Mouse (Mus musculus): ENCODE results near the gene App. TPM values are rescaled to one million over a fixed set of nuclear protein-coding genes. Genes with fewer than 3 reads are reported as not detected.

App gene
- polyA plus RNA-seq, 1 experiment = 107 TPM

DNA sequence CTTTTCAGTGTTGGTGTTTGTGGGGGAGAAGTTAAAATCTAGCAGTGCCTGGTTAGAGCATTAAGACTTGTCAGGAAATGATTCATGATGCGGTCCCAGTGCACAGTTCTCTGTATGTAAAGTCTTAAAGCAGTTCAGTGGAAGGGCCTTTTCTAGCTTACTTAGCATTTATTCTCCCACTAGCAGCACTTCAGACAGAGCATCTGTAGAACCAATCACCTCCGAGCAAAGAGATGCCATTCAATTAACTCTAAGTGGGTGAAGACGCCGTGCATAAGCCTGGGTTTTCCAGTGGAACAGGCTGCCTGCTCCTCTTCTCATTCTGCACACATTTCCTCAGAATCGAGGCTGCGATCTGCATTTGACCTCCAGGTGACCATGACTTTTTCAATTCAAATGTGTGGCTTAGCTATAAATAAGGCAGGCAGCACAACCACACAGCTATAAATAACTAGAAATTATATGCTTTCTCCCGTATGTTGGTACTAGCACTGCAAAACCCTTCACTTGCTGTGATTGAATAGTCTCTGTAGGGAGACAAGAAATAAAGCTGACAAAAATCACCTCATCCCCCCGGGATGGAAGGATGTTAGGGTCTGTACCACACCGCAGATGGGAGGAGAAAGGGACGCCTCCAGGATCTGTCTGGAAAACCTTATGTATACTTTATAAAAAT is 135.5 kb downstream of the App start:
- H3K27me3 ChIP-seq (ENCODE audit: control insufficient read depth, insufficient read depth, insufficient read length) = no peaks in the 10 kb centered on the region
- H3K79me2 ChIP-seq (ENCODE audit: control insufficient read depth, insufficient read depth) = no peaks in the 10 kb centered on the region
- H3K36me3 ChIP-seq (ENCODE audit: control insufficient read depth, insufficient read depth) = peaks cover 29% of the 10 kb centered on the region
- no peak overlapping the region for H3K4me3 ChIP-seq (ENCODE audit: insufficient read depth, poor library complexity, severe bottlenecking)
- TF ChIP-seq CTCF (IDR thresholded peaks at IDR 0.05; ENCODE audit: control insufficient read depth, insufficient read depth, insufficient read length) (no peak), FOSL1 (IDR thresholded peaks at IDR 0.05; ENCODE audit: insufficient read depth, low read length, poor library complexity, severe bottlenecking) (no peak), MYOG (IDR thresholded peaks at IDR 0.05; ENCODE audit: control insufficient read depth, extremely low read depth, insufficient read length) (no peak), MYOD1 (IDR thresholded peaks at IDR 0.05; ENCODE audit: control insufficient read depth, insufficient read length, low read depth) (no peak), USF1 (IDR thresholded peaks at IDR 0.05; ENCODE audit: low read depth) (no peak), CEBPB (IDR thresholded peaks at IDR 0.05; ENCODE audit: low read depth) (no peak)
- H3K79me3 ChIP-seq (ENCODE audit: low read depth) = no peaks in the 10 kb centered on the region
- H3ac ChIP-seq (ENCODE audit: control insufficient read depth, insufficient read length, low read depth) = no peak overlapping the region

GRCm38 (mm10) chr16:85035815-85036214 is 137.8 kb downstream of the App start:
- no peaks in the 10 kb centered on the region for H3K79me2 ChIP-seq (ENCODE audit: control insufficient read depth, insufficient read depth)
- no peak overlapping the region for H3ac ChIP-seq (ENCODE audit: control insufficient read depth, insufficient read length, low read depth)
- peaks cover 35% of the 10 kb centered on the region for H3K36me3 ChIP-seq (ENCODE audit: control insufficient read depth, insufficient read depth)
- H3K79me3 ChIP-seq (ENCODE audit: low read depth) = no peaks in the 10 kb centered on the region
- H3K4me3 ChIP-seq (ENCODE audit: insufficient read depth, poor library complexity, severe bottlenecking) = no peak overlapping the region
- no peaks in the 10 kb centered on the region for H3K27me3 ChIP-seq (ENCODE audit: control insufficient read depth, insufficient read depth, insufficient read length)
- TF ChIP-seq MYOG (IDR thresholded peaks at IDR 0.05; ENCODE audit: control insufficient read depth, extremely low read depth, insufficient read length) = no peak
- TF ChIP-seq CTCF (IDR thresholded peaks at IDR 0.05; ENCODE audit: control insufficient read depth, insufficient read depth, insufficient read length) = no peak
- TF ChIP-seq USF1 (IDR thresholded peaks at IDR 0.05; ENCODE audit: low read depth) = no peak
- no peak for TF ChIP-seq CEBPB (IDR thresholded peaks at IDR 0.05; ENCODE audit: low read depth)
- no peak for TF ChIP-seq FOSL1 (IDR thresholded peaks at IDR 0.05; ENCODE audit: insufficient read depth, low read length, poor library complexity, severe bottlenecking)
- TF ChIP-seq MYOD1 (IDR thresholded peaks at IDR 0.05; ENCODE audit: control insufficient read depth, insufficient read length, low read depth) = no peak
- no peak for TF ChIP-seq MAX (IDR thresholded peaks at IDR 0.05)

GRCm38 (mm10) chr16:85033747-85034146 is 139.8 kb downstream of the App start:
- Histone ChIP-seq H3K27me3 (ENCODE audit: control insufficient read depth, insufficient read depth, insufficient read length) (no peaks in the 10 kb centered on the region), H3K36me3 (ENCODE audit: control insufficient read depth, insufficient read depth) (peaks cover 39% of the 10 kb centered on the region), H3ac (ENCODE audit: control insufficient read depth, insufficient read length, low read depth) (no peak overlapping the region), H3K79me3 (ENCODE audit: low read depth) (no peaks in the 10 kb centered on the region), H3K4me3 (ENCODE audit: insufficient read depth, poor library complexity, severe bottlenecking) (no peak overlapping the region), H3K79me2 (ENCODE audit: control insufficient read depth, insufficient read depth) (no peaks in the 10 kb centered on the region)
- TF ChIP-seq USF1 (IDR thresholded peaks at IDR 0.05; ENCODE audit: low read depth) (no peak), MYOG (IDR thresholded peaks at IDR 0.05; ENCODE audit: control insufficient read depth, extremely low read depth, insufficient read length) (no peak), CEBPB (IDR thresholded peaks at IDR 0.05; ENCODE audit: low read depth) (no peak), MYOD1 (IDR thresholded peaks at IDR 0.05; ENCODE audit: control insufficient read depth, insufficient read length, low read depth) (no peak), MAX (IDR thresholded peaks at IDR 0.05) (no peak), FOSL1 (IDR thresholded peaks at IDR 0.05; ENCODE audit: insufficient read depth, low read length, poor library complexity, severe bottlenecking) (no peak), CTCF (IDR thresholded peaks at IDR 0.05; ENCODE audit: control insufficient read depth, insufficient read depth, insufficient read length) (no peak)

DNA sequence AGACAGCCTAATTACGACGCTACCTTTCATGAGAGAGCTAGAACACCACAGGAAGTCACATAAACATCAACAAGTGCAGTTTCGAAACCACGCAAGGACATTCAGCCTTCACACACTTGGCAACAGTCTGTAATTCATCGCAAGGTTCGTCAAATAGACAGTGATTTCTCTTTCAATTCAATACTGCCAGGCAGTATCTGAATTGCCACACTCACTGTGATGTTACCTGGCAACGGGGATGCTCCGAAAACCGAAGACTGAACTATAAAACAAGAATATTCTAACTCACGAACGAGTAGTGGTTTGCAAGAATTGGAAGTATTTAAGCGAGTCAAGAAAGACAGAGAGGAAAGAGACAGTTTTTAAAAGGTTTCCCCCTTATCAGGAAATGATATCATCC is 142.8 kb downstream of the App start:
- H3K4me3 ChIP-seq (ENCODE audit: insufficient read depth, poor library complexity, severe bottlenecking) = no peak overlapping the region
- no peaks in the 10 kb centered on the region for H3K79me3 ChIP-seq (ENCODE audit: low read depth)
- no peak overlapping the region for H3ac ChIP-seq (ENCODE audit: control insufficient read depth, insufficient read length, low read depth)
- H3K27me3 ChIP-seq (ENCODE audit: control insufficient read depth, insufficient read depth, insufficient read length) = no peaks in the 10 kb centered on the region
- no peak for TF ChIP-seq FOSL1 (IDR thresholded peaks at IDR 0.05; ENCODE audit: insufficient read depth, low read length, poor library complexity, severe bottlenecking)
- no peak for TF ChIP-seq USF1 (IDR thresholded peaks at IDR 0.05; ENCODE audit: low read depth)
- TF ChIP-seq CEBPB (IDR thresholded peaks at IDR 0.05; ENCODE audit: low read depth) = no peak
- no peak for TF ChIP-seq MYOD1 (IDR thresholded peaks at IDR 0.05; ENCODE audit: control insufficient read depth, insufficient read length, low read depth)
- TF ChIP-seq CTCF (IDR thresholded peaks at IDR 0.05; ENCODE audit: control insufficient read depth, insufficient read depth, insufficient read length) = no peak
- no peak for TF ChIP-seq MYOG (IDR thresholded peaks at IDR 0.05; ENCODE audit: control insufficient read depth, extremely low read depth, insufficient read length)
- TF ChIP-seq MAX (IDR thresholded peaks at IDR 0.05) = no peak
- no peaks in the 10 kb centered on the region for H3K79me2 ChIP-seq (ENCODE audit: control insufficient read depth, insufficient read depth)
- peaks cover 36% of the 10 kb centered on the region for H3K36me3 ChIP-seq (ENCODE audit: control insufficient read depth, insufficient read depth)

- Histone ChIP-seq H3ac (ENCODE audit: control insufficient read depth, insufficient read length, low read depth) (no peak overlapping the region), H3K36me3 (ENCODE audit: control insufficient read depth, insufficient read depth) (peaks cover 60% of the 10 kb centered on the region), H3K4me3 (ENCODE audit: insufficient read depth, poor library complexity, severe bottlenecking) (no peak overlapping the region), H3K27me3 (ENCODE audit: control insufficient read depth, insufficient read depth, insufficient read length) (no peaks in the 10 kb centered on the region), H3K79me2 (ENCODE audit: control insufficient read depth, insufficient read depth) (no peaks in the 10 kb centered on the region), H3K79me3 (ENCODE audit: low read depth) (no peaks in the 10 kb centered on the region)
- TF ChIP-seq USF1 (IDR thresholded peaks at IDR 0.05; ENCODE audit: low read depth) = no peak
- no peak for TF ChIP-seq CEBPB (IDR thresholded peaks at IDR 0.05; ENCODE audit: low read depth)
- TF ChIP-seq CTCF (IDR thresholded peaks at IDR 0.05; ENCODE audit: control insufficient read depth, insufficient read depth, insufficient read length) = no peak
- TF ChIP-seq FOSL1 (IDR thresholded peaks at IDR 0.05; ENCODE audit: insufficient read depth, low read length, poor library complexity, severe bottlenecking) = no peak
- no peak for TF ChIP-seq MYOG (IDR thresholded peaks at IDR 0.05; ENCODE audit: control insufficient read depth, extremely low read depth, insufficient read length)
These were observed 145.2 kb downstream of the App start for GRCm38 (mm10) chr16:85028396-85028795.

All from C2C12 (cell line).